Comparison of ENCODE assay signal across 8 mouse cellular contexts in the genomic region with DNA sequence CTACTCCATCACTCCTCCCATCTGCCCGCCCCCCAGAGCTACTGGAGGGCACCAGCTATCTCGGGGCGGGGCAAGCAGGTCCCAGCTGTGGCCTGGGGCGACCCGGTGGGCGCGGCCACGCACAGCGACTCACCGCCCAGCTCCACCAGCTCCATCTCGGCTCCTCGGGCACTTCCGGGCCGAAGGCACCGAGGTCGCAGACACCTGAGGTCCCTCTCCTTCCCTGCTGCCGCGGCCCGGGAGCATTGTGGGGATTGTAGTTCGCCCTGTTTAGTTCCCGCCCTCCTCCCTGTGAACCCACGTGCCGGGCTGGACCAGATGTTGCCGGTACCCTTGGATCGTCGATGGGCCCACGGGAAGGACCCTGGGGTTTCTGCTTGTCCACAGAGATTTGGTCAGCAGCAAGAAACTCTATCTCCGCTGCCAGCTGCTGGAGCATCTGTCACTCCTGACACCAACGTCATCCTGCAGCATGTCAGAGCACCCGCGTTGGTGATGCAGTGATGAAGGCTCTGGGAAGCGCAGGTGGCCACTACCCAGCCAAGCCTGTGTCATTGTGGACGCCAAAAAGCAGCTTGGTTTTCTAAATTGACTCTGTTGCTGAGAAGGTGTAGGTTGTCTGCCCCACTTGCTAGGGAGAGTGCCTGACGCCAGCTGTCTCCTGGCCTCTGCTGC. TPM values are rescaled to one million over a fixed set of nuclear protein-coding genes. Genes with fewer than 3 reads are reported as not detected.
DNase-seq lines count a peak whose midpoint lies in the region; ATAC-seq lines count a peak whose summit lies in the region.

TSS of gene Tmub1 (minus strand) at position 231 of the 675 bp plus-strand sequence.

- WGBS in embryonic facial prominence, embryonic 14.5 days, result 2% methylated on average over 24 of the region's 34 CpGs
- 2% methylated on average over 34 of the region's 34 CpGs for WGBS in limb, embryonic 13.5 days
- 2% methylated on average over 32 of the region's 34 CpGs for WGBS in midbrain, embryonic 15.5 days

- DNase-seq in 3T3-L1 (ENCODE audit: low read depth, low spot score), result peak; percentile 80
- peak; percentile 89 to 90 for DNase-seq in adrenal gland, postnatal 36 days
- peak; percentile 83 for DNase-seq in embryonic facial prominence, embryonic 14.5 days (ENCODE audit: low spot score)
- DNase-seq in heart, adult 8-10 months (ENCODE audit: low spot score), result peak; percentile 82
- peak; percentile 92 for DNase-seq in kidney, adult 9 months
- peak; percentile 74 to 85 for DNase-seq in spleen, postnatal 10 days (ENCODE audit: low spot score in 2 of 2)

- H3K36me3 ChIP-seq in embryonic facial prominence, embryonic 14.5 days (ENCODE audit: control insufficient read depth, insufficient read depth, low read length), result peaks cover 11% of the 10 kb centered on the region
- H3K36me3 ChIP-seq in limb, embryonic 13.5 days, result peaks cover 12% of the 10 kb centered on the region
- 0 out of 2 replicates have a peak, but pooled peaks cover 3% of the 10 kb centered on the region for H3K36me3 ChIP-seq in midbrain, embryonic 15.5 days (replicated peaks)

- H3K9ac ChIP-seq in embryonic facial prominence, embryonic 14.5 days (ENCODE audit: low read depth, low read length), result peak within 1 kb of the TSS; percentile 60
- peak within 1 kb of the TSS; percentile 71 for H3K9ac ChIP-seq in limb, embryonic 13.5 days
- peak within 1 kb of the TSS; percentile 63 for H3K9ac ChIP-seq in midbrain, embryonic 15.5 days

- no peaks in the 10 kb centered on the region for H3K9me3 ChIP-seq in embryonic facial prominence, embryonic 14.5 days (ENCODE audit: control insufficient read depth, low read length)
- no peaks in the 10 kb centered on the region for H3K9me3 ChIP-seq in limb, embryonic 13.5 days
- no peaks in the 10 kb centered on the region for H3K9me3 ChIP-seq in midbrain, embryonic 15.5 days

- H3K4me2 ChIP-seq in embryonic facial prominence, embryonic 14.5 days (ENCODE audit: low read depth, low read length), result peak within 1 kb of the TSS; percentile 74
- H3K4me2 ChIP-seq in limb, embryonic 13.5 days (replicated peaks), result peak within 1 kb of the TSS; percentile 85
- peak within 1 kb of the TSS; percentile 89 for H3K4me2 ChIP-seq in midbrain, embryonic 15.5 days

- H3K27ac ChIP-seq in embryonic facial prominence, embryonic 14.5 days (replicated peaks; ENCODE audit: low read depth, low read length), result no peak within 1 kb of the TSS
- H3K27ac ChIP-seq in limb, embryonic 13.5 days, result peak within 1 kb of the TSS; percentile 74
- H3K27ac ChIP-seq in midbrain, embryonic 15.5 days, result peak within 1 kb of the TSS; percentile 51

- H3K4me1 ChIP-seq in embryonic facial prominence, embryonic 14.5 days (ENCODE audit: control insufficient read depth, insufficient read depth, low read length), result peaks cover 16% of the 10 kb centered on the region
- peaks cover 39% of the 10 kb centered on the region for H3K4me1 ChIP-seq in limb, embryonic 13.5 days
- peaks cover 39% of the 10 kb centered on the region for H3K4me1 ChIP-seq in midbrain, embryonic 15.5 days

- ATAC-seq in embryonic facial prominence, embryonic 14.5 days (ENCODE audit: low read depth), result peak; percentile 62
- ATAC-seq in limb, embryonic 13.5 days (ENCODE audit: low FRiP score, low read depth), result peak; percentile 72
- ATAC-seq in midbrain, embryonic 15.5 days (replicated peaks), result peak; percentile 59

- no peaks in the 10 kb centered on the region for H3K27me3 ChIP-seq in embryonic facial prominence, embryonic 14.5 days (replicated peaks; ENCODE audit: control insufficient read depth, insufficient read depth, low read length)
- H3K27me3 ChIP-seq in limb, embryonic 13.5 days, result no peaks in the 10 kb centered on the region
- H3K27me3 ChIP-seq in midbrain, embryonic 15.5 days (replicated peaks), result no peaks in the 10 kb centered on the region

- H3K4me3 ChIP-seq in embryonic facial prominence, embryonic 14.5 days (ENCODE audit: low read depth, low read length), result peak within 1 kb of the TSS; percentile 58
- peak within 1 kb of the TSS; percentile 66 for H3K4me3 ChIP-seq in limb, embryonic 13.5 days
- peak within 1 kb of the TSS; percentile 60 for H3K4me3 ChIP-seq in midbrain, embryonic 15.5 days

RNA-seq across cellular contexts. Expression of gene Tmub1, which starts in this region (rescaled TPM):
- 10 to 100 TPM; 11.0 to 16.2 TPM for total RNA-seq in adrenal gland, postnatal 36 days (2021)
- 16.5 and 21.3 TPM in 2 replicates for polyA plus RNA-seq in embryonic facial prominence, embryonic 14.5 days (2014; fragmentation: Nextera tagmentation; extraction: Ambion mirVana)
- 10 to 100 TPM in 3 of 4 experiments, 1 to 10 TPM in 1; 9.8 to 12.3 (median 11.8) TPM for total RNA-seq in heart, adult 8-10 months (2022)
- 23.7 and 24.6 TPM in 2 replicates for polyA plus RNA-seq in limb, embryonic 13.5 days (2015; fragmentation: Nextera tagmentation; extraction: Ambion mirVana)
- polyA plus RNA-seq in midbrain, embryonic 15.5 days (2015; fragmentation: Nextera tagmentation; extraction: Ambion mirVana), result 62.9 and 63.7 TPM in 2 replicates
